Mouse (Mus musculus) CH12.LX (cell line): ENCODE data around the gene Lin9. TPM values are rescaled to one million over a fixed set of nuclear protein-coding genes. Genes with fewer than 3 reads are reported as not detected.

Experiments
- DNase-seq: peaks from one replicate; pipeline ENCODE4 v3.0.0-alpha.2; 2013; ENCODE audit errors: extremely low read depth
- H3K27ac ChIP-seq: 2 replicates; pipeline ENCODE4 v1.5.1; 2012; ENCODE audit warnings: low read depth, mild to moderate bottlenecking, control low read depth, moderate library complexity; ENCODE audit not compliant: insufficient read depth
- H3K27me3 ChIP-seq: replicated peaks from 2 replicates; pipeline ENCODE3; 2012; ENCODE audit warnings: inconsistent platforms
- H3K36me3 ChIP-seq, 2 experiments: replicated peaks in 1 of 2; 2 replicates each; pipeline versions ENCODE3 to v1.6.1; 2012; ENCODE audit warnings: inconsistent platforms in 1 of 2, low read length in 1 of 2, mild to moderate bottlenecking in 1 of 2, mixed read lengths in 1 of 2, moderate library complexity in 1 of 2; ENCODE audit not compliant: control insufficient read depth in 1 of 2, insufficient read depth in 1 of 2
- H3K4me1 ChIP-seq, 2 experiments: 2 replicates each; pipeline ENCODE4 v1.6.1; 2012; ENCODE audit warnings: inconsistent platforms in 1 of 2, moderate library complexity in 1 of 2; ENCODE audit not compliant: insufficient read depth in 2 of 2, control insufficient read depth in 1 of 2
- H3K4me2 ChIP-seq: 2 replicates; pipeline ENCODE4 v1.6.1; 2012; ENCODE audit warnings: low read depth, mild to moderate bottlenecking, control low read depth; ENCODE audit not compliant: poor library complexity, insufficient read depth, severe bottlenecking
- H3K4me3 ChIP-seq, 3 experiments: fragments of 150-350 bp in 1 of 3; sonication (generic) in 1 of 3; replicated peaks in 1 of 3; 2 replicates each; pipeline versions ENCODE3 to v1.5.1; 2011 to 2012; ENCODE audit warnings: low read depth in 2 of 3, low read length in 2 of 3, mild to moderate bottlenecking in 2 of 3, moderate library complexity in 2 of 3, control low read depth in 1 of 3, improper control_type of control experiment in 1 of 3, inconsistent platforms in 1 of 3, mixed read lengths in 1 of 3; ENCODE audit not compliant: poor library complexity in 1 of 3
- H3K79me2 ChIP-seq: replicated peaks from 2 replicates; pipeline ENCODE4 v1.6.1; 2012; ENCODE audit warnings: mild to moderate bottlenecking, moderate library complexity; ENCODE audit not compliant: control insufficient read depth, poor library complexity, insufficient read depth, severe bottlenecking; ENCODE audit errors: extremely low read depth
- H3K9ac ChIP-seq: 2 replicates; pipeline ENCODE4 v1.6.1; 2012; ENCODE audit warnings: low read depth, mild to moderate bottlenecking, control low read depth, moderate library complexity; ENCODE audit not compliant: insufficient read depth
- H3K9me3 ChIP-seq: replicated peaks from 2 replicates; pipeline ENCODE3; 2012; ENCODE audit warnings: low read length, inconsistent platforms, mixed read lengths
- CHD1 ChIP-seq: IDR thresholded peaks from 2 replicates; pipeline ENCODE4 v1.6.1; 2012; ENCODE audit warnings: low read depth, low read length, improper control_type of control experiment, inconsistent platforms
- CHD2 ChIP-seq: IDR thresholded peaks from 2 replicates; pipeline ENCODE4 v1.6.1; 2011; ENCODE audit warnings: low read length, improper control_type of control experiment
- EP300 ChIP-seq: IDR thresholded peaks from 2 replicates; pipeline ENCODE4 v1.6.1; 2011; ENCODE audit warnings: low read length, improper control_type of control experiment
- GABPA ChIP-seq: IDR thresholded peaks from 2 replicates; pipeline ENCODE4 v1.6.1; 2012; ENCODE audit warnings: low read depth, low read length, improper control_type of control experiment, inconsistent platforms; ENCODE audit not compliant: insufficient replicate concordance
- HCFC1 ChIP-seq: IDR thresholded peaks from 2 replicates; pipeline ENCODE4 v1.6.1; 2012; ENCODE audit warnings: low read depth, mild to moderate bottlenecking, inconsistent platforms, low read length, improper control_type of control experiment
- IRF4 ChIP-seq: IDR thresholded peaks from 2 replicates; pipeline ENCODE4 v1.6.1; 2014; ENCODE audit warnings: low read depth, mild to moderate bottlenecking, inconsistent platforms, low read length, improper control_type of control experiment
- JUND ChIP-seq: conservative IDR thresholded peaks from 2 replicates; pipeline ENCODE4 v1.6.1; 2011; ENCODE audit warnings: low read depth, low read length, improper control_type of control experiment
- KAT2A ChIP-seq: IDR thresholded peaks from 2 replicates; pipeline ENCODE4 v1.6.1; 2012; ENCODE audit warnings: low read length, improper control_type of control experiment, inconsistent platforms; ENCODE audit not compliant: insufficient replicate concordance
- MAFK ChIP-seq: IDR thresholded peaks from 2 replicates; pipeline ENCODE4 v1.6.1; 2011; ENCODE audit warnings: low read length, improper control_type of control experiment; ENCODE audit not compliant: insufficient replicate concordance
- MAX ChIP-seq: IDR thresholded peaks from 2 replicates; pipeline ENCODE4 v1.6.1; 2011; ENCODE audit warnings: low read length, improper control_type of control experiment
- MEF2A ChIP-seq: IDR thresholded peaks from 2 replicates; pipeline ENCODE4 v1.6.1; 2014; ENCODE audit warnings: low read depth, mild to moderate bottlenecking, inconsistent platforms, low read length, improper control_type of control experiment, borderline replicate concordance
- MXI1 ChIP-seq: IDR thresholded peaks from 2 replicates; pipeline ENCODE4 v1.6.1; 2011; ENCODE audit warnings: mild to moderate bottlenecking, low read depth, low read length, improper control_type of control experiment
- MYC ChIP-seq: IDR thresholded peaks from 2 replicates; pipeline ENCODE4 v1.6.1; 2011; ENCODE audit warnings: low read depth, mild to moderate bottlenecking, improper control_type of control experiment, low read length
- POLR2A ChIP-seq: IDR thresholded peaks from 2 replicates; pipeline ENCODE4 v1.6.1; 2011; ENCODE audit warnings: low read depth, mild to moderate bottlenecking, improper control_type of control experiment, low read length
- POLR2AphosphoS2 ChIP-seq: IDR thresholded peaks from 2 replicates; pipeline ENCODE4 v1.6.1; 2011; ENCODE audit warnings: low read depth, low read length, improper control_type of control experiment
- RCOR1 ChIP-seq: conservative IDR thresholded peaks from 2 replicates; pipeline ENCODE4 v1.6.1; 2012; ENCODE audit warnings: low read depth, mild to moderate bottlenecking, inconsistent platforms, low read length, improper control_type of control experiment
- TBP ChIP-seq: conservative IDR thresholded peaks from 2 replicates; pipeline ENCODE4 v1.6.1; 2011; ENCODE audit warnings: low read depth, low read length, improper control_type of control experiment
- TCF12 ChIP-seq: IDR thresholded peaks from 2 replicates; pipeline ENCODE4 v1.6.1; 2014; ENCODE audit warnings: low read depth, mild to moderate bottlenecking, inconsistent platforms, low read length, improper control_type of control experiment
- UBTF ChIP-seq: IDR thresholded peaks from 2 replicates; pipeline ENCODE4 v1.6.1; 2012; ENCODE audit warnings: low read depth, mild to moderate bottlenecking, inconsistent platforms, low read length, improper control_type of control experiment, moderate library complexity
- USF1 ChIP-seq: IDR thresholded peaks from 2 replicates; pipeline ENCODE4 v1.6.1; 2014; ENCODE audit warnings: low read depth, mild to moderate bottlenecking, inconsistent platforms, low read length, improper control_type of control experiment
- ZKSCAN1 ChIP-seq: IDR thresholded peaks from 2 replicates; pipeline ENCODE4 v1.6.1; 2012; ENCODE audit warnings: low read depth, inconsistent platforms, low read length, improper control_type of control experiment, borderline replicate concordance
- ZNF384 ChIP-seq: IDR thresholded peaks from 2 replicates; pipeline ENCODE4 v1.6.1; 2012; ENCODE audit warnings: low read depth, low read length, improper control_type of control experiment, inconsistent platforms
- dilution Hi-C: fragments of 300-500 bp; cut with MboI; formaldehyde crosslinking; loops from 2 replicates; pipeline ENCODE4 v1.14.3; 2020; ENCODE audit warnings: low sequenced_read_pairs; ENCODE audit not compliant: extremely low pct_unique_long_range_greater_than_20kb, extremely low pct_ligation_motif_present
- in situ Hi-C: fragments of 300-500 bp; cut with MboI; formaldehyde crosslinking; loops from 3 replicates; pipeline ENCODE4 v1.14.3; 2019; ENCODE audit warnings: low sequenced_read_pairs, low pct_ligation_motif_present, low pct_unique_long_range_greater_than_20kb, mixed read lengths
- polyA plus RNA-seq: library from polyadenylated mRNA; unstranded; fragments of >175 nt; gene quantifications from 2 replicates; pipeline ENCODE4 v1.2.1, GENCODE M21; 2012; ENCODE audit warnings: low read depth; ENCODE audit not compliant: insufficient read length
- total RNA-seq, 2 experiments: library from RNA; depleted of rRNA; stranded (reverse); fragments of 300-350 nt in 1 of 2; fragments of >200 nt in 1 of 2; gene quantifications; 2 replicates each; pipeline ENCODE4 v1.2.3; 2012 to 2014

The Lin9 gene
- total and polyA plus RNA-seq, 3 experiments, result 7.6 to 24.5 (median 13.5) TPM

GRCm38 (mm10) chr1:180691284-180691683, 50.3 kb downstream of the Lin9 start:
- dilution Hi-C loops, result no loop called here
- no peak for DNase-seq
- H3K4me1 ChIP-seq, result no peaks in the 10 kb centered on the region
- no peak overlapping the region for H3K9ac ChIP-seq
- H3K36me3 ChIP-seq, result peaks cover 21 to 52% of the 10 kb centered on the region in 2 experiments
- H3K4me2 ChIP-seq, result no peak overlapping the region
- H3K9me3 ChIP-seq, result no peaks in the 10 kb centered on the region
- TF ChIP-seq USF1 (no peak), CHD2 (no peak), TCF12 (no peak), TBP (no peak), POLR2AphosphoS2 (no peak), MYC (no peak), POLR2A (no peak)
- H3K27me3 ChIP-seq, result no peaks in the 10 kb centered on the region
- in situ Hi-C loops, result no loop called here
- no peak overlapping the region for H3K4me3 ChIP-seq
- no peak overlapping the region for H3K27ac ChIP-seq
- H3K79me2 ChIP-seq, result no peaks in the 10 kb centered on the region

- peaks cover 0 to 4% of the 10 kb centered on the region in 2 experiments; a peak in 1 of 4 replicates for H3K4me1 ChIP-seq
- TF ChIP-seq TBP (no peak), MAX (no peak), MEF2A (no peak), ZNF384 (no peak), EP300 (no peak), CHD1 (no peak), UBTF (no peak), KAT2A (no peak), ZKSCAN1 (no peak), MXI1 (no peak), MYC (no peak), HCFC1 (no peak), JUND (no peak), RCOR1 (no peak), IRF4 (no peak), GABPA (no peak), MAFK (no peak)
- in situ Hi-C loops, result no loop called here
- H3K27ac ChIP-seq, result no peak within 1 kb of the TSS
- DNase-seq, result no peak
- dilution Hi-C loops, result no loop called here
- no peaks in the 10 kb centered on the region for H3K79me2 ChIP-seq
- no peak within 1 kb of the TSS for H3K4me2 ChIP-seq
- no peak within 1 kb of the TSS for H3K4me3 ChIP-seq
- H3K9ac ChIP-seq, result no peak within 1 kb of the TSS
- peaks cover 4% of the 10 kb centered on the region for H3K9me3 ChIP-seq
- no peaks in the 10 kb centered on the region for H3K27me3 ChIP-seq
- peaks cover 0 to 10% of the 10 kb centered on the region in 2 experiments for H3K36me3 ChIP-seq
These were observed 55.8 kb downstream of the Lin9 start, which contains the start of gene Mixl1 for GRCm38 (mm10) chr1:180696626-180697352. Mixl1 (minus strand) TSS chr1:180697034.
